Mouse (Mus musculus) limb, embryonic 14.5 days (tissue): ENCODE data around the gene Sgtb. TPM values are rescaled to one million over a fixed set of nuclear protein-coding genes. Genes with fewer than 3 reads are reported as not detected.

Source experiments
- ATAC-seq: fragments of 200-750 bp; cut with Nextera tagmentation; 2 replicates; pipeline ENCODE4 v1.8.0; 2017; ENCODE audit warnings: low read depth, moderate number of reproducible peaks, moderate TSS enrichment; ENCODE audit not compliant: low FRiP score
- DNase-seq: peaks from one replicate; pipeline ENCODE4 v3.0.0-alpha.2; 2015; ENCODE audit warnings: low spot score
- H3K27ac ChIP-seq: fragments of 300-500 bp; sonication (generic); replicated peaks from 2 replicates; pipeline ENCODE4 v1.5.1; 2014; ENCODE audit warnings: low read depth, mild to moderate bottlenecking, low read length, moderate library complexity, mixed read lengths
- H3K27me3 ChIP-seq: fragments of 300-500 bp; sonication (generic); 2 replicates; pipeline ENCODE4 v1.6.1; 2014; ENCODE audit warnings: low read length, mixed read lengths; ENCODE audit not compliant: control insufficient read depth, insufficient read depth
- H3K36me3 ChIP-seq: fragments of 300-500 bp; sonication (generic); 2 replicates; pipeline ENCODE4 v1.6.1; 2014; ENCODE audit warnings: mild to moderate bottlenecking, low read length, moderate library complexity, mixed read lengths; ENCODE audit not compliant: control insufficient read depth, insufficient read depth
- H3K4me1 ChIP-seq: fragments of 300-500 bp; sonication (generic); 2 replicates; pipeline ENCODE4 v1.6.1; 2014; ENCODE audit warnings: antibody characterized with exemption, low read length, mixed read lengths; ENCODE audit not compliant: control insufficient read depth, insufficient read depth
- H3K4me2 ChIP-seq: fragments of 300-500 bp; sonication (generic); replicated peaks from 2 replicates; pipeline ENCODE4 v1.6.1; 2014; ENCODE audit warnings: low read depth, mild to moderate bottlenecking, low read length, moderate library complexity; ENCODE audit not compliant: severe bottlenecking
- H3K4me3 ChIP-seq: fragments of 300-500 bp; sonication (generic); replicated peaks from 2 replicates; pipeline ENCODE4 v1.5.1; 2014; ENCODE audit warnings: low read length
- H3K9ac ChIP-seq: fragments of 300-500 bp; sonication (generic); 2 replicates; pipeline ENCODE4 v1.6.1; 2014; ENCODE audit warnings: mild to moderate bottlenecking, low read depth, low read length, moderate library complexity; ENCODE audit not compliant: severe bottlenecking
- H3K9me3 ChIP-seq: fragments of 300-500 bp; sonication (generic); 2 replicates; pipeline ENCODE4 v1.6.1; 2016; ENCODE audit warnings: low read length; ENCODE audit not compliant: control insufficient read depth
- POLR2A ChIP-seq: fragments of 200-500 bp; IDR thresholded peaks from 2 replicates; pipeline ENCODE4 v1.8.0; 2012; ENCODE audit warnings: inconsistent platforms, mild to moderate bottlenecking, moderate library complexity, borderline replicate concordance; ENCODE audit not compliant: insufficient read depth, insufficient read length; ENCODE audit errors: extremely low read depth
- WGBS: fragments of 180-500 bp; shearing (Covaris S2); extraction: QIAGEN DNeasy Blood & Tissue Kit; methylation state at CpG from one replicate; pipeline ENCODE4 v1.1.7; 2014; 5-methylcytosine and 5-hydroxymethylcytosine counted together
- polyA plus RNA-seq, 2 experiments: library from polyadenylated mRNA; depleted of rRNA in 1 of 2; stranded (reverse) in 1 of 2; unstranded in 1 of 2; fragments of >200 nt; fragmentation: Nextera tagmentation in 1 of 2; extraction: Ambion mirVana in 1 of 2; gene quantifications; 2 replicates each; pipeline versions ENCODE4 v1.2.1 to v1.2.3; 2012 to 2014

Sgtb gene
- polyA plus RNA-seq, 2 experiments: 5.9 to 7.5 TPM

- WGBS: 80% methylated on average over 7 of the region's 7 CpGs
- DNase-seq (no peak), ATAC-seq (no peak)
- H3K9me3 ChIP-seq: no peaks in the 10 kb centered on the region
- no peaks in the 10 kb centered on the region for H3K36me3 ChIP-seq
- no peak overlapping the region for H3K9ac ChIP-seq
- no peaks in the 10 kb centered on the region for H3K4me1 ChIP-seq
- H3K27ac ChIP-seq: no peak overlapping the region
- TF ChIP-seq POLR2A: no peak
- no peak overlapping the region for H3K4me2 ChIP-seq
- H3K27me3 ChIP-seq: no peaks in the 10 kb centered on the region
- no peak overlapping the region for H3K4me3 ChIP-seq
Observed at GRCm38 (mm10) chr13:104082504-104082903, 27.0 kb upstream of the Sgtb start.

- DNase-seq (no peak), ATAC-seq (no peak)
- Histone ChIP-seq H3K36me3 (no peaks in the 10 kb centered on the region), H3K27ac (no peak overlapping the region), H3K9ac (no peak overlapping the region), H3K4me3 (no peak overlapping the region), H3K27me3 (no peaks in the 10 kb centered on the region), H3K4me1 (no peaks in the 10 kb centered on the region), H3K4me2 (no peak overlapping the region), H3K9me3 (no peaks in the 10 kb centered on the region)
- 58% methylated on average over 2 of the region's 2 CpGs for WGBS
- TF ChIP-seq POLR2A: no peak
Observed at GRCm38 (mm10) chr13:104084600-104084999, 24.9 kb upstream of the Sgtb start.

- ATAC-seq (peak; percentile 80; the same call in 1 of the 2 replicates), DNase-seq (peak; percentile 50)
- whole genome bisulfite sequencing: 0% methylated on average over 1 of the region's 1 CpGs
- no peaks in the 10 kb centered on the region for H3K4me1 ChIP-seq
- H3K36me3 ChIP-seq: no peaks in the 10 kb centered on the region
- no peak for TF ChIP-seq POLR2A
- no peaks in the 10 kb centered on the region for H3K9me3 ChIP-seq
- H3K27ac ChIP-seq: no peak overlapping the region
- H3K4me3 ChIP-seq: no peak overlapping the region
- H3K27me3 ChIP-seq: no peaks in the 10 kb centered on the region
- H3K4me2 ChIP-seq: no peak overlapping the region
- no peak overlapping the region for H3K9ac ChIP-seq
Observed at GRCm38 (mm10) chr13:104089387-104089786, 20.2 kb upstream of the Sgtb start.

- Histone ChIP-seq H3K4me3 (no peak overlapping the region), H3K9me3 (no peaks in the 10 kb centered on the region), H3K9ac (no peak overlapping the region), H3K27me3 (no peaks in the 10 kb centered on the region), H3K4me1 (no peaks in the 10 kb centered on the region; the same call in 1 of the 2 replicates), H3K27ac (no peak overlapping the region), H3K36me3 (no peaks in the 10 kb centered on the region), H3K4me2 (no peak overlapping the region)
- DNase-seq: no peak
- no peak for TF ChIP-seq POLR2A
- ATAC-seq: no peak
- 17% methylated on average over 1 of the region's 1 CpGs for WGBS
Observed at GRCm38 (mm10) chr13:104091734-104092133, 17.8 kb upstream of the Sgtb start.

- Histone ChIP-seq H3K36me3 (no peaks in the 10 kb centered on the region), H3K27me3 (no peaks in the 10 kb centered on the region), H3K4me2 (no peak overlapping the region), H3K4me1 (no peaks in the 10 kb centered on the region; the same call in 1 of the 2 replicates), H3K27ac (no peak overlapping the region), H3K4me3 (no peak overlapping the region), H3K9me3 (no peaks in the 10 kb centered on the region), H3K9ac (no peak overlapping the region)
- 77% methylated on average over 11 of the region's 11 CpGs for WGBS
- DNase-seq: peak; percentile 11
- ATAC-seq: no peak
- no peak for TF ChIP-seq POLR2A
Observed at GRCm38 (mm10) chr13:104094531-104095385, 14.8 kb upstream of the Sgtb start.

GRCm38 (mm10) chr13:104095955-104096354 lies 13.6 kb upstream of the Sgtb start:
- H3K4me2 ChIP-seq: no peak overlapping the region
- H3K4me1 ChIP-seq: no peaks in the 10 kb centered on the region; the same call in 1 of the 2 replicates
- H3K27ac ChIP-seq: no peak overlapping the region
- H3K9ac ChIP-seq: no peak overlapping the region
- no peaks in the 10 kb centered on the region; the same call in 1 of the 2 replicates for H3K36me3 ChIP-seq
- no peak for TF ChIP-seq POLR2A
- H3K9me3 ChIP-seq: no peaks in the 10 kb centered on the region
- no peak for DNase-seq
- WGBS: 71% methylated on average over 7 of the region's 7 CpGs
- H3K4me3 ChIP-seq: no peak overlapping the region
- no peaks in the 10 kb centered on the region for H3K27me3 ChIP-seq
- no peak for ATAC-seq
